Mouse (Mus musculus) cerebellum, adult 2 months (tissue): ENCODE data around the gene Btbd16. TPM values are rescaled to one million over a fixed set of nuclear protein-coding genes. Genes with fewer than 3 reads are reported as not detected.

Experiments
- DNase-seq, 2 experiments: peaks; one replicate each; pipeline ENCODE4 v3.0.0; 2021
- H3K27ac ChIP-seq: fragments of 200-500 bp; 2 replicates; pipeline ENCODE4 v1.5.1; 2012; ENCODE audit warnings: low read length, control low read depth, inconsistent platforms; ENCODE audit not compliant: insufficient read depth
- H3K27me3 ChIP-seq: fragments of 200-500 bp; 2 replicates; pipeline ENCODE4 v1.6.1; 2012; ENCODE audit warnings: inconsistent platforms, mild to moderate bottlenecking, low read length, moderate library complexity; ENCODE audit not compliant: control insufficient read depth, insufficient read depth
- H3K4me1 ChIP-seq: fragments of 200-500 bp; 2 replicates; pipeline ENCODE4 v1.6.1; 2011; ENCODE audit warnings: low read length; ENCODE audit not compliant: control insufficient read depth, insufficient read depth
- H3K4me3 ChIP-seq: fragments of 200-500 bp; replicated peaks from 2 replicates; pipeline ENCODE3; 2011; ENCODE audit warnings: mild to moderate bottlenecking, low read depth, low read length, control low read depth; ENCODE audit not compliant: insufficient read depth
- CTCF ChIP-seq: fragments of 200-500 bp; IDR thresholded peaks from 2 replicates; pipeline ENCODE4 v1.5.1; 2011; ENCODE audit warnings: low read depth, mild to moderate bottlenecking, control low read depth, low read length, moderate library complexity, borderline replicate concordance; ENCODE audit not compliant: insufficient read depth
- POLR2A ChIP-seq: fragments of 200-500 bp; IDR thresholded peaks from 2 replicates; pipeline ENCODE4 v1.6.1; 2011; ENCODE audit warnings: low read length, control low read depth, borderline replicate concordance; ENCODE audit not compliant: insufficient read depth
- WGBS: fragments of 180-500 bp; shearing (Covaris S2); methylation state at CpG from one replicate; pipeline ENCODE4 v1.1.7; 2018; 5-methylcytosine and 5-hydroxymethylcytosine counted together
- polyA plus RNA-seq: library from polyadenylated mRNA; depleted of rRNA; stranded (reverse); fragments of >200 nt; gene quantifications from 2 replicates; pipeline ENCODE4 v1.2.3, GENCODE M21; 2012

Gene Btbd16
- polyA plus RNA-seq, 1 experiment, result 0.47 TPM

DNA sequence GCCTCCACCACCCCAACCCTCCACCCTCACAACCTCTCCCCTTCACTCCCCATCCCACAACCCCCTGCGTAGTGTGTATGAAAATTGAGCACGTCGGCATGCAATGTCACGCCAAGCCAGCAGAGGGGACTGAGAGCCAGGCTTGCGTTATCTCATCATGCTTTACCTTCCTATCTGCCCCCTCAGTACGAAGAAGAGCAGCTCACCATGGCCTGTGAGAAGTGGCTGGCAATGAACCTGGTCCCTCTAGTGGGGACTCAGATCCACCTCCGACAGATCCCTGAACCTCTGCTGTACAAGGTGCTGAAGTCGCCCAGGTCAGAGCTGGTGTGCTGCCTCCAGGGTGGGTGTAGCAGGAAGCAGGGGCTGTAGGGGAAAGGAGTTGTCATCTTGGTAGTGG is 22.9 kb downstream of the Btbd16 start:
- Histone ChIP-seq H3K27me3 (no peaks in the 10 kb centered on the region), H3K4me1 (peaks cover 4% of the 10 kb centered on the region; the same call in 1 of the 2 replicates), H3K4me3 (no peak overlapping the region), H3K27ac (no peak overlapping the region)
- no peak for TF ChIP-seq CTCF
- no peak for TF ChIP-seq POLR2A
- DNase-seq, result no peak
- WGBS, result 74% methylated on average over 8 of the region's 8 CpGs

DNA sequence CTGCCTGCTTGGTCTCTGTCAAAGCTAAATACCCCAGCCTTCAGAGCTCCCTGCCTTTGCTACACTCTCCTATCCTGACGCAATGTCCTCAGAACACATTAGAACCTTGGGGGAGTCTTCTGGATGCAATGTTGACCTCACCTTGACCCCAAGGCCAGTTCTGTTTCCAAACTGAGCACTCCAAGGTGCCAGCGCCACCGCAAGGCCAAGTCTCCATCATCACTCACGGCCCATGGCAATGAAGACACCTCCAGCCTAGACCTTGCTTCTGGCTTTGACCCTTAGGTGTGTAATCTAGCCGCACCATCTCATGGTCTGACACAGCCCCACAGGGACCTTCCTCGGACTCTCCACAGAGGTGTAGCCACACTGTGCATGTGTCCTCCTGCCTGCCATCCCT is 23.7 kb downstream of the Btbd16 start:
- no peak overlapping the region for H3K27ac ChIP-seq
- TF ChIP-seq CTCF (no peak), POLR2A (no peak)
- H3K4me3 ChIP-seq, result no peak overlapping the region
- H3K4me1 ChIP-seq, result peaks cover 4% of the 10 kb centered on the region; the same call in 1 of the 2 replicates
- no peak for DNase-seq
- WGBS, result 98% methylated on average over 6 of the region's 6 CpGs
- no peaks in the 10 kb centered on the region for H3K27me3 ChIP-seq

DNA sequence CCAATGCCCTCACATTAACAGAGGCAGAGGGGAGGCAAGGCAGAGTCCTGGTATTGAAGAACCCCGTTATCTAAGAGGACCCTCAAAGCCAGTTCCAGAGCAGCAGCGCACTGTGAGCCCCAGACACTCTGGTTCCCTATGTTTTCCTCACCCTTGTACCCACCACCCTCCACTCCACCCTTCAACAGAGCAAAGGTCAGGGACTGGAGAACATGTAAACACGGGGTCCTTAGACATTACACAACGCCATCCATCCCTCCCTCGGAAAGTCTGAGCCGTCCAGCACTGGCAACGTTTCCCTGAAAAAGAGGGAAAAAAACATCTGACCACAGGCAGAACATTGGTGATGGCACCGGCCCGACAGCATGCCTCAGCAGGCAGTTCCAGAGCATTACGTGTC is 25.5 kb downstream of the Btbd16 start:
- WGBS, result 57% methylated on average over 10 of the region's 10 CpGs
- no peak for DNase-seq
- no peak overlapping the region for H3K27ac ChIP-seq
- peaks cover 4% of the 10 kb centered on the region; the same call in 1 of the 2 replicates for H3K4me1 ChIP-seq
- H3K4me3 ChIP-seq, result no peak overlapping the region
- H3K27me3 ChIP-seq, result no peaks in the 10 kb centered on the region
- TF ChIP-seq CTCF (no peak), POLR2A (no peak)

DNA sequence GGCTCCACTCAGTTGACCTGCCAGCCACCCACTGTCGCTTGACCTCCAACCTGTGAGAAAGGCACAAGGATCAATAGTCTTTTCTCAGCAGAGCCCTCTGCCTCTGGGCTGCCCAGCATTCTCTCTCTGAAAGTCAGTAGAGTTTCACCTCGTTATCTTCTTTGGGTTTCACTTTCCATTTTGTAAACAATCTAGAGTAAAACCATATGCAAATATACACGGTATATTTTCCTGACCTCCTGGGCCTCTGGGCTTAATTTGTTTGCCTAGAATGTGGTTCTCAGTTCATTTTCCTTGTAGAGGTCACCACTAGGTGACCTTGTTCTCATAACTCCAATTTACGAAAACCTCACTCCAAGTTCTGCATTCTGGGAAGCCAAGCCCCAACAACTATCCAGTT is 26.8 kb downstream of the Btbd16 start:
- Histone ChIP-seq H3K4me3 (no peak overlapping the region), H3K27ac (no peak overlapping the region), H3K4me1 (peaks cover 4% of the 10 kb centered on the region; the same call in 1 of the 2 replicates), H3K27me3 (no peaks in the 10 kb centered on the region)
- no peak for DNase-seq
- no peak for TF ChIP-seq CTCF
- no peak for TF ChIP-seq POLR2A
- 92% methylated on average over 4 of the region's 4 CpGs for whole genome bisulfite sequencing

DNA sequence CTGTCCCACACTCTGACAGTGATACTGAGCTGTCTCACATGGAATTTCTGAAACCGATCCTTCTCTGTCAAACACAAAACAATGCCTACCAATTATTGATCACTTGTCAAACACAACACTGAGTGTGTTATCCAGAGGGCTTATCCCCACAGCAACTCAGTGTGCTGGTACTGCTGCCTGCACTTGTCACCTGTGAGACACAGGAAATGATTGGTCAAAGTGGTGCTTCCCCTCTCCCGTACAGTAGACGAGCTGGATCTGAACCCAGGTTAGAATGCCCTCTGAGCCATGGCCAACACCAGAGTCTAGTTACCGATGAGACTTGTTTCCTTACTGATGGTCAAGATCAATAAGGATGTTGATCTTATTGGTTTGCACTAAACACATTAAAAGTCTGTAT is 27.9 kb downstream of the Btbd16 start:
- Histone ChIP-seq H3K27ac (no peak overlapping the region), H3K4me3 (no peak overlapping the region), H3K27me3 (no peaks in the 10 kb centered on the region), H3K4me1 (peaks cover 4% of the 10 kb centered on the region; the same call in 1 of the 2 replicates)
- DNase-seq, result no peak
- WGBS, result 95% methylated on average over 4 of the region's 4 CpGs
- no peak for TF ChIP-seq CTCF
- no peak for TF ChIP-seq POLR2A

DNA sequence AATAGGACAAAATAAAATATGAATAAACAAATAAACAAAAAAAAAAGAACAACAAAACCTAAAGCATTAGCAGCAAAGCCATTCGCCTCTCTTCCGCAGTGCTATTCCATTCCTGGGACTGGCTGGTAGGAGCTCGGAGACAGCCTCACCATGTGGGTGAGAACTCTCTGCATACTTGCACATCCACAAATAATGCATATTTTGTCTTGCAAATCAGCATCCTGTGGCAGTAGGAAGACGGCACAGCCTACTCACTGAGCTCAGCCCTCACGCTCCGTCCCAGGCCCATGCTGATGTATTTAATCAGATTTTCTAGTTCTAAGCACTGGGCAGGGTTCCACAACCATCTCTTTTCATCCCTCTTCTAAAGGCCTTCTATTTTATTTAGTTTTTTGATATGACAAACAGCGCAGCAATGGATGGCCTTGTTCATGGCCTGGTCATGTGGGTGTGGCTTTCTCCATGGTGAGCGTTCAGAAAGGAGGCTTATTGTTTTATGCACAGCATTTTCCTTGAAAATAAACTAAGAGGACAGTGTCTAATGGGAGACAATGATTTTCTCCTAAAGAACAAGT is 29.5 kb downstream of the Btbd16 start:
- Histone ChIP-seq H3K27me3 (no peaks in the 10 kb centered on the region), H3K4me1 (peaks cover 8% of the 10 kb centered on the region; the same call in 1 of the 2 replicates), H3K27ac (peak overlapping the region; percentile 27; the same call in 1 of the 2 replicates), H3K4me3 (no peak overlapping the region)
- 86% methylated on average over 8 of the region's 8 CpGs for WGBS
- no peak for TF ChIP-seq POLR2A
- no peak for TF ChIP-seq CTCF
- DNase-seq, result no peak

DNA sequence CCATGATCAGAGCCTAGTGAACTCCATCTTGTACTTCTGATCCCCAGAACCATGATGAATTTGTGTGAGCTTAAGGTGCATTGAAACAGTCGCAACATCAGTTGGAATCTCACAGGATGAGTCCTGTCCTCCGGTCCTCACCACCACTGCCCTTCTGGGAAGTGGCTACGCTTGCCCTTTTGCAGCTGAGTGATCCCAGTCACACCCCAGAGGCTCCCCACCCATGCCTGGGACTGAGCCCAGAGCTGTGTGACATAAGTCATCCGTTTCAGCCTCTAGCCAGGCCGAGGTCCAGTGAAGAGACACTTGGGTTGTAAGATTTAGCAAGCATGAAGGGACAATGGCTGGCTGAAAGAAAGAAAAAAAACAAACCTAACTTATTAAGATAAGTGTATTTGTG is 31.1 kb downstream of the Btbd16 start:
- 60% methylated on average over 5 of the region's 5 CpGs for WGBS

DNA sequence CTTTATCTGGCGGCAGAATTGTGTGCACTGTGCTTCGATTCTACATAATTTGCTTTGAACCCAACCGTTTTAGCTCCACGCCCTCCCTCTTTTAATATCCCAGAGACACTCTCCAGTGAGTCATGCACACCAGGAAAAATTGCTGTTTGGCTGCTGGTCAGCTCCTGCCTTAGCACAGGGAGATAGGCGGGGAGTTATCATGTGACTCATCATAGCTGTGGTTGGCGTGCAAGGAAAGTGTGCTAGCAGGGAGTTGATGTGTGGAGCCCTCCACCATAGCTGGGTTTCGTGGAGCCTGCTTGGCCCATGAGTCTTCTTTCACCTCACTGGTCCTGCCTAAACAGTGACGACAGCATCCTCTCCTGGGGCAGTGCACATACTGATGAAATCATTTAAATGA is 33.9 kb downstream of the Btbd16 start:
- Histone ChIP-seq H3K27me3 (no peaks in the 10 kb centered on the region), H3K4me1 (0 out of 2 replicates have a peak, but pooled peaks cover 4% of the 10 kb centered on the region), H3K27ac (no peak overlapping the region), H3K4me3 (no peak overlapping the region)
- DNase-seq, result peak; percentile 62 to 79
- no peak for TF ChIP-seq CTCF
- no peak for TF ChIP-seq POLR2A
- 17% methylated on average over 8 of the region's 8 CpGs for WGBS

More for the DNA sequence above, 31.1 kb downstream of the Btbd16 start:
- Histone ChIP-seq H3K4me3 (no peak overlapping the region), H3K4me1 (0 out of 2 replicates have a peak, but pooled peaks cover 4% of the 10 kb centered on the region), H3K27me3 (no peaks in the 10 kb centered on the region), H3K27ac (no peak overlapping the region)
- TF ChIP-seq POLR2A (no peak), CTCF (no peak)
- no peak for DNase-seq
